Mouse (Mus musculus) lung, postnatal 25 days (tissue): ENCODE results near the gene Hdac5.

ENCODE experiments used
- DNase-seq: peaks from one replicate; pipeline ENCODE4 v3.0.0; 2022; ENCODE audit warnings: low spot score

Hdac5 gene

DNA sequence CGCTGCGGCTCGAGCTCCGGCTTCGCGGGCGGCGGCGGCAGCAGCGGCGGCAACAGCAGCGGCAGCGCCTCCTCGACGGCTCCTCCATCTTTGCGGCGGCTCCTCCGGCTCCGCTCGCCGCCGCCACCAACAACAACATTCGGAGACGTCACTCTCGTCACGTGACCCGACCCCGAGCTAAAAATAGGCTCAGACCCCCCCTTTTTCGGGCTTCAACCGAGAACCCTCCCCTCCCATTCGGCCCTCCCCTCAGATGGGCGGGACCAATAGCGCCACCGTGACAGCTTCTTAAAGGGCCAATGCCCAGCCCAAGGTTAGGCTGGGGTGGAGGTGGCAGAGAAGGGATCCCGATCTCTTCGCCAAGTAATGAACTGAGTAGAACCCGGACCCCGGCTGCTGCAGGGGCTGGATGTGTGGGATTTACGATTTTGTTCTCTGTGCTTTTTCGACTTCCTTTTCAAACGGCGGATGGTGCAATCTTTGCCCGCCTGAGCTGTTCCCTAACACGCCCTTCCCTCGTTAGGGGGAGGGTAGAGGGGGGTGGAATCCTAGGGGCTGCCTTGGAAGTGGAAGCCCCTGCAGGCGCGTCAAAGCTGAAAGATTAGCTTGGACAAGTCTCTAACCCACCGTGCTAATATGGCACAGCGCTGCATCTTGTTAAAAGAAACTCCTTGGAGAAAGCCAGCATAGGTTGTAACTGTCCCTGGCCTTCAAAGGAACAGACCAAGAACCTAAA lies at the start of gene Hdac5:
Gene Hdac5 (minus strand): TSS at position 161 of the 736 bp plus-strand sequence.
- peak; percentile 99 for DNase-seq

DNA sequence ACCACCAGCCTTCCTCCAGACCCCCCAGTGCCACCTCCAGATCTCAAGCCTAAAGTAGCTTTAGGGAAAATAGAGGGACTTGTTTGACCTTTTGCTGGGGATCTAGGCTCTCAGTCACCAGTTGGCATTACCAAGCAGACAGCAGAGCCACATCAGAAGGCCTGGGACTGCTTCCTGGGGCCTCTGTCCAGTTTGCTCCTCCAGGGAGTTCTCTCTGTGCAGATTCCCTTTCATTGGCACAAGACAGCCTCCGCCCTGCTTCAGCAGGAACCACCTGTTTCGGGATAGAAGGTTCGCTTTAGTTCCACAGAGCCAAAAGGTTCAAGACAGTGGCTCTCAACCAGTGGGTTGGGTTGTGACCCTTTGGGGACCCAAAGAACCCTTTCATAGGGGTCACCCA lies 49.6 kb upstream of the Hdac5 start:
- no peak for DNase-seq

DNA sequence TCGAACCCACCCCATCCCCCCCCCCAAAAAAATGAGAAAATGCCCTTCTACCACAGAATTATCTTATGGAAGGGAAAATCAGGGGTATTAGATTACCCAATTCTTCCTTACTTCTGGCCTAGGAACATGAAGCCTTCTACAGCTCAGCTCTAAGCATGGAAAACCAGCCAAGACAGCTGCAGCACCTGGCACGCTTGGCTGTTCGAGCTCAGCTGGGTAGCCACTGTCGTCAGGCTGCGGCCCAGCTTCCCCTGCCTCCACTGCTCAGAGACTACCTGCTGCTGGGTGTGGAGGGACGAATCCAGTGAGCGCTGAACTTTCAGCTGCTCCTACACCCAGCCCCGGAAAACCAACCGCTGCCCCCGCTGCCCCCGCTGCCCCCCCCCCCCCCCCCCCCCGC lies 47.8 kb upstream of the Hdac5 start:
- no peak for DNase-seq

DNA sequence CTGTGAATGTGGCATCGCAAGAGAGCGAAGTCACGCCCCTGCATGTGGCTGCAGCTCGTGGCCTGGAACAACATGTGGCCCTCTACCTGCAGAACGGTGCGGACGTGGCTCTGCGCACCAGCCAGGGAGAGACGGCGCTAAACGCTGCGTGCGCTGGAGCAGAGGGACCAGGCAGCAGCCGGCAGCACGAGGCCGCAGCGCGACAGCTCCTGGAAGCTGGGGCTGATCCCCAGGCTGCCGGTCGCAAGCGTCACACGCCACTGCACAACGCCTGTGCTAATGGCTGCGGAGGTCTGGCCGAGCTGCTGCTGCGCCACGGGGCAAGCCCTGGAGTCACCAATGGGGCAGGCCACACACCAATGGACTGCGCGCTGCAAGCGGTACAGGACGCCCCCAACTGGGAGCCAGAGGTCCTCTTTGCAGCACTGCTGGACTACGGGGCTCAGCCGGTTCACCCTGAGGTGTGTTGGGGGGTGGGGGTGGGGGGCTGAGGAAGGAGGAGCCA lies 46.5 kb upstream of the Hdac5 start:
- no peak for DNase-seq

DNA sequence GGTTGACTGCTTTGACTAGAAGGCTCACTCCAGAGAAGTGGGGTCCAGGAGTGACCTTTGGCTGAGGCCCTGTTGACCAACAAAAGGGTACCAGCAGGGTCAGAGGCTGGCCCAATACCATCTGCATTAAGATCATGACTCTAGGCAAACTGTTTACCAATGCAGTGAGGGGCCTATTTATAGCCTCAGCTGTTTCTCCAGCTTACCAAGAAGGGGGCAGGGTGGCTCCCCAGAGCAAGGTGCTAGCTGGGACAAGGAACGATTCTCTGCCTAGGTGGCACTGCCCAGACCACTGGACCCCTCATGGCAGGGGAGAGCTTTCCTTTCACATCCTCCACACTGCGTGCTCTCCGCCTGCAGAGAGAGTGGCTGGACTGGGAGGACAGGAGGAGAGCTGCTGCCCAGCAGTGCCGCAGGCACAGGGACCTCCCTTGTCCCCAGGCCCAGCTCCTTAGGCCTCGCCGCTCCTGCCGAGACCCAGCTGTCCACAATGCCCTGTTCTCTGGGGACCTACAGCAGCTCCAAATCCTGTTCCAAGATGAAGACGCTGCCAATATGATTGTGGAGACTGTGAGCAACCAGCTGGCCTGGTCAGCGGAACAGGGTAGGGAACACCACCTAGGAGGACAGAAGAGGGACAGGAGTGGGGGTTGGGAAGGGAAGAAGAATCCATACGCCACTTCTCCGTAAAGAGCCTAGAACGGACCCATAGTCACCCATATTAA lies 38.7 kb upstream of the Hdac5 start, which contains the start of gene Asb16:
Gene Asb16 (plus strand): TSS at position 224 of the 725 bp plus-strand sequence.
- DNase-seq: no peak

DNA sequence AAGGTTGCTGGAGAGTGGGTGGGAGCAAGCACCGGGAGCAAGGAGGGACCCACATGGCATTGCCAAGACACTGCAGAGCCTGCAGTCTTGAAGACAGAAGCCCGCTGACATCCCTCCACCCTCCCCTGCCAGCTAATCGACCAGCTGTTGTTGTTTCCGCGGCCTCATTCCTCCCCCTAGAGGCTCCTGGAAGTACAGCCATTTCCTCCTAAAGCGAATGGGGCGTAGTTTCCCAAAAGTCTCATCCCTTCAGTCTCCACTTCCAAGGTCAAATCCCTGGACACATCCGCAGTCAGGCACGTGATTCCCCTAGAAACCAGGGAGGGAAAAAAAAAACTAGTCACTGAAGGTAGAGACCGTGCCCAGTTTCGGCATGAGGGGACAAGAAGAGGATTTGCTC lies 37.5 kb upstream of the Hdac5 start:
- peak; percentile 73 for DNase-seq

DNA sequence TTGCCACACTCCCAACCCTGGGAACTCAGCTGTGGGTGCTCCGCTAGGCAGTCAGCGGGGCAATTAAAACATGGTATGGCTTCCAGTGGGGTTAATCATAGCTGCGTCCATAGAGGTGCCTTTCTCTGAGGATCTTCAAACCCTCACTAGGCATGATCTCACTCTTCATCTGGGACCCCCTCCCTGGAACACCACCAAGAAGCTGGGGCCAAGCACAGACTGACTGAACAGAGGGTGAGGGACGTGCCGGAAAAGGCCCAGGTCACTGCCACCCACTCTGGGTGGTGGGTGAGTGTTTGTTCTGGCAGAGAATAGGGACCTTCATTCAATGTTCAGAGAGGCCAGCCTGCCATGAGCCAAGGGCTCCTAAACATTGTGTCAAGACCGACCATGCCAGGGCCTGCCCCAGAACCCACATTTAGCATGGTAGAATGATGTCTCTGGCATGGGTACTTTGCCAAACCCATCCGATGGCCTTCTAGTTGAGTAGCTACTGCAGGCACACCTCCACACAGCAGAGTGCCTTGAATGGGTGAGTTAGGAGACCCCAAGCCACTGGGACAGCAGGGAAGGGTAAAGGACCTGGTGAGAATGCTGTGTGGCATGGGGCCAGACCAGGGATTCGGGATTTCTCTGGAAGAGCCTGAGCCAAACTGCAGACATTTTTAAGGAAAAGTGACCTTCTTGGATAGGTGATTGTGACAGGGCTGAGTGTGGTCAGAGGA lies 36.8 kb upstream of the Hdac5 start:
- DNase-seq: no peak

DNA sequence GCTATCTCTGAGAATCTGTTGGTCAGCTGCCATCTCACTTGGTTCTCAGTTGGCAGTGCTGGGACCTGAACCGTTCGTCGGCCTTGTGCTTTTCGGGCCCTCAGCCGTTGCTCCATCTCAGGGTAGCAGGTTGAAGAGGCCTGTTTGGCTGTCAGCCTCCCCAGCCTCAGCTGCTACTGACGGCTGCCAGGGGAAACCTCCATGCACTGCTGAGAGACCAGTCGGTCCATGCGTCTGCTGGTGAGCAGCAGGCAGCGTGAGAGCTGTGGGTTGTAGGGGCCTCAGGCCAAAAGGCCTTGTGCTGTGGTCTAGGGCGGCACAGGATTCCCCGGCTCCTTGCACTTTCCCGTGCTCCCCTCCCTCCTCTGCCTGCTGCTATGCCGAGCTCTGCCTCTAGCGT lies 35.9 kb upstream of the Hdac5 start:
- DNase-seq: no peak

DNA sequence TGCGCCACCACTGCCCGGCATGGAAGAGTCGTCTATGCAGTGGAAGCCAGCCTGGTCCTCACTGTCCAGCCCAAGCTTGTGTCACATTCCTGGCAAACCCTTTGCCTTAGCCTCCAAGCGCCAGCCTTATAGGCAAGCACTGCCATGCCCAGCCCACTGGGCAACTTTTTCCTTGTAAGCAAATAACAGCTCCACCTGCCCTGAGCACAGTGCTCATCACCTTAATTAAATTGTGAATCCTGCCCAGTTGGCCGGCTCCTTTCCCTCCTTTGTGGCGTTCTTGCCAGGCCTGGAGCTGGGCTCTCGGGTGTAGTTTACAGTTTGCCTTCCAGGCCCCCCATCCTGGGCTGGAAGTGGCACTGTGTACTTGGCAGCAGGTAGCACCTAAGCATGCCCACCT lies 33.2 kb upstream of the Hdac5 start:
- DNase-seq: no peak

DNA sequence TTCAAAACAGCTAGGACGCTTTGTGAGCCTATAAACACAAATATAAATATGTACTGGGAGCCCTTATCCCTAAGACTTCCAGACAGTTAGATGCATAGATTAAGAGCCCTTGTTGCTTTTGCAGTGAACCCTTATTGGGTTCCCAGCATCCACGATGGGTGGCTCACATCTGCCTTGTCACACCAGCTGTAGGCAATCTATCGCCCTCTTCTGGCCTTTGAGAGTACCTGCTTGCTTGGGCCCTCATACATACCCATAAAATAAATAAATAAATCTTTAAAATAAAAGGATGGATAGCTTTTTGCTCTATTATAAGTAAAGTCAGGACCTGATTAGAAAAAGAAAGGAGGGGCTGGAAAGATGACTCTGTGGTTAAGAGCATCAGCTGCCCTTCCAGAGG lies 28.6 kb upstream of the Hdac5 start:
- no peak for DNase-seq

DNA sequence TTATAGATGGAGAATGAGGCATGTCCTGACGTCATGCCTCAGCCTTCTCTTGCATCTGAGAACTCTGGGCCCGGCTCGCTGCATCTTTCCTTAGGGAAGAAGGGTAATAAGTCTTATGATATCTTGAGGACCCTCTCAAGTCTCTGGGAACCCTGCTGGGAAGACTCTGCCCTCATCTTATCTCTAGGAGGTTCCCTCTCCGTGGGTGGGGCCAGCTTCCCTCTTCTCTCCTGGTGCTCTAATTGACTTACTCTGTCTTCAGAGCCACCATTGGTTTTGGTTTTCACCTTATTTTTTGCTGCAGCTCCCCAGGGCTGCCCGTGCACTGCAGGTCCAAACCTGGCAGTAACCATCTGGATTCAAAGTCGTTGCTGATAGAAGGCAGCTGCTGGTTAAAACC lies 28.1 kb upstream of the Hdac5 start:
- DNase-seq: no peak

DNA sequence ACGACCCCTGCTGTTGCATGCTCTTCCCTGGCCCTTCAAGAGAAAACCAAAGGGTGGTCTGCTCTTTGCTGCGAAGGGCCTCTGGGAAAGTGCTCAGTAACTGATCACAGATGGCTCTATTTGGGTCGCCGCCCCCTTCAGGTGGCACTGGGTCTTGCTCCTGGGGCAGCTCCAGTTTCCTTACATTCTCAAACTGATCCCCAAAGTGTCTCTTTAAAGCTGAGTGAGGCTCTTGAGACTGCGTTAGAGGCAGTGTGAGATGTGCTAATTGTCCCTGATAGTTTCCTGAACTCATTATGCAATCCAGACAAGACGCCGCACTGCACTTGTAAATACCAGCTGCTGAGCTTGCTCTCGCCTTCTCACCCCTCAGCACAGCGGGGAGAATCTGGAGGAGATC lies 27.5 kb upstream of the Hdac5 start:
- no peak for DNase-seq

DNA sequence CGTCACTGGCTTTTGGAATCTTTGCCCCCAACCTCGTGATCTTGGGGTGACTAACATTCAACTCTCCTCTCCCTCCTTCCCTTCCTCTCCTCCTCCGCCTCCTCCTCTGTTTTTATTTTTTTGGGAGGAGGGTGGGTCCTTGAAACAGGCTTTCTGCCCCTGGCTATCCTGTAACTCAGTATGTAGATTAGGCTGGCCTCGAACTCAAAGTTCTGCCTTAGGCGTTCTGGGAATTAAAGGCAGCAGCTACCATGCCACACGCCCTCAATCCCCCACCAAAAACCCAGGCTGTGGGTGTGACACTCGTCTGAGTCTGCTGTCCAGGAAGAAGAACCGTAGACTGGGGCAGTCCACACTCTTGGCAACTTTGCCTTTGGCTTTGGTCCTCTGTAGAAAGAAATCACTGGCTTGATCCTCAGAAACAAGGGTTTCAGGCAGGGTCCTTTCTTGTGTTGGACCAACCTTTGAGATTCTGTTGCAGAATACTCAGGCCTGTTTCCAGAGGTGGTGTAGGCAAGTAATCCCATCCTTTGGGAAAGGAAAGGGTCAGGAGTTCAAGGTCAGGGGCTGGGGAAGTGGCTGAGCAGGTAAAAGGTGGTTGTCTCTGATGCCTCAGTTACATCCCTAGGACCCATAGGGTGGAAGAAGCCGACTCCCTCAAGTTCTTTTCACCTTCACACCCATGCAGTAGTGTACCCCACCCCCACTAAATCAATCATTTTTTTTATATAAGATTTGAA lies 19.6 kb upstream of the Hdac5 start:
- DNase-seq: no peak

DNA sequence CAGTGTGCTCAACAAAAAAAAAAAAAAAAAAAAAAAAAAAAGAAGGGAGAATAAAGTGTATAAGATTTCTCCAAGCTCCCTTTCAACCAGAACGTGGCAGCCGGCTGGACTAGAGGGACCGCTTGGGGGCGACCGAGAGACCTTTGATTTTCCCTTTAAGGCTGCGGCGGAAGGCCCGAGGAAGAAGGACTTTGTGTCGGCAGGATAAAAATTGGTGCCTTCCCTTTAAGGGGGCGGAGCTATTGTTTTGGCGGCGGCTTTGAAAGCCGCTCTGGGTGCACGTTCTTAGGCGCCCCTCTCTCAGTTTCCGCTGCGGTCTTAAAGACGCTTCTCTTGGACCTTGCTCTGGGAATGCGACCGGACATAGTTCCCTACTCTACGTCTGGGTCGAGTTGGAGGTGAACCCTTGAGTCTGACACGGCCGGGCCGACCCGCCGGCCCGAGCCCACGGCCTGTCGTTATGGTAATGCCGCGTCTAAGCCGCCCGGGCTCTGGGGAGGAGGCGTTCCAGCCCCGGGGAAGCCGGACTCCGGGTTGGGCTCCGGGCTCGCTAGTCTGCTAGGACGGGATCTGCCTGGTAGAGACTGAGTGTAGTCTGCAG lies 18.8 kb upstream of the Hdac5 start, which contains the start of gene BC030867:
Gene BC030867 (plus strand): TSS at position 253 of the 601 bp plus-strand sequence.
- DNase-seq: peak; percentile 93

DNA sequence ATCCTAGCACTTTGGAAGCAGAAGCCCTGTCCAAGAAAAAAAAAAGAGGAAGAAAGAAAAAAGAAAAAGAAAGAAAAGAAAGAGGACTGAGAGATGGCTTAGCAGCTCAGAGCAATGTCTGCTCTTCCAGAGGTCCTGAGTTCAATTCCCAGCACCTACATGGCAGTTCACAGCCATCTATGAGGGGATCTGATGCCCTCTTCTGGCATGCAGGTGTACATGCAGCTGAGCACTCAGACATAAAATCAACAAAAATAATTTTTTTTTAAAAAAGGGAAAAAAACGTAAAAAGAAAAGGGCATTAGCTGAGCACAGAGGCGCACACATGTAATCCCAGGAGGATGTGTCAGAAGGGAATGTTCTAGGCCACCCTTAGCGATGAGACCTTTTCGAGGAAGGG lies 16.9 kb upstream of the Hdac5 start:
- DNase-seq: no peak

DNA sequence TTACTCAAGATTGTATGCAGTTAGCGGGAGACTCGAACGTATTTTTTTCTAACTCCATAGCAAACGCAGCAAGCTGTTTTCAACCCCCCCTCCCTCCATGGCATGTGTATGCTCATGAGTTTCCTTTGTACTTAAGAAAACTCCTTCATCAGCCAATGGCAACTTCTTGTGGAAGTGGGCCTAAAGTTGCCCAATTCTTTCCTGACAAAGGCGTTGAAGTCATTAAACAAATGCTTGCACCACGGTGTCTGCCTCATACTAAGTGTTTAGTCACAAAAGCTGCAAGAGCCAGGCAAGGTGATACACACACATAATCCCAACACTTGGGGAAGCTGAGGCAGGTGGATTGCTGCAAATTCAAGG lies 16.3 kb upstream of the Hdac5 start:
- no peak for DNase-seq

DNA sequence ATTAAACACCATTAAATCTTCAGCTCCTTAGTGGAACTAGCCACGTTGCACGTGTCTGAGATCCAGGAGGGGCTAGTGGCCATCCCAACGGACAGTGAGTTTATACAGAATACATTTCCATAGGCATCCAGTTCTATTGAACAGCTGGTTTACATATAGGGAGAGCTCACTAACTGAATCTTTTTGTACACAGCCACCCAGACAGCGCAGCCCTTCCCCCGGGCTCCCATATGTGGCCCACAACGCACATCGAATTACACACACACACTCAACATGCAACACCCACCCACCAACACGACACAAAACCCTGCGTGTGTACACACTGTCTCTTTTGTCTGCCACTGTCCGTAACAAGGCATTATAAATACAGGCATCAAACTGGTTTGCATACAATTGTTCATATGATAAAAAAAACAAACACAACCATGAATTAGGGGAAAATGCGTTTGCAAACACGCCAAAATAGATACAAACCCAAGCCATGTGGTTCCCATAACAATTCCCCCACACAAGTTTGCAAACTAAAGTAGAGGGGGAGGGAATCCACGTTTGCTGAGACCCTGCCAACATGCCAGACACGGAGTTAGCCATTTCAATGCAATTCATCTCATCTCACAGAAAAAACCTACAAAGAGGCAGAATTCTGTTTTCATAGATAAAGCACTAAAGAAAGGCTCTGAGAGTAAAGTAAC lies 15.8 kb upstream of the Hdac5 start:
- DNase-seq: no peak

DNA sequence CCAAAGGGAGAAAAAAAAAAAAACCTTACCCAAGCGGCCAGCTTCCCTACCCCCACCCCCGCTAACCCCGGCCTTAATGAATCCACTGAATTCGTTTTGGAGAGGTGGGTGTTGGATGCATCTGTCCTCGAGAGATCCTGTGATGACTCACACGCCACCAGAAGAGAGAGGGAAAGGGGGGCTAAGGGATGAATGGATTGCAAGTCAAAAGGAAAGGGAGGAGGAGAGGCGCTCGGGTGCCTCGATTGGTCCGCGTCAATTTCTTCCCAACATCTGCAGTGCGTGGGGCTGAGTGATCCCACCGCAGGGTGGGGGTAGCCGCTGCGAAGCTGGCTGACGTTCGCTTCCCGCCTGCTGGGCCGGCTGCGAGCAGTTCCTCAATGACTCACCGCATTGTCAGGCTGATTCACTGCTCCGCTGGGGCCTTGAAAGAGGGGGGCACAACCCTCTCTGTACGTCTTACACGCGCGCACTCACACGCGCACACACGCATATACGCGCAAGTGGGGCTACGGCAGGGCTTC lies 15.0 kb upstream of the Hdac5 start:
- DNase-seq: peak; percentile 44

DNA sequence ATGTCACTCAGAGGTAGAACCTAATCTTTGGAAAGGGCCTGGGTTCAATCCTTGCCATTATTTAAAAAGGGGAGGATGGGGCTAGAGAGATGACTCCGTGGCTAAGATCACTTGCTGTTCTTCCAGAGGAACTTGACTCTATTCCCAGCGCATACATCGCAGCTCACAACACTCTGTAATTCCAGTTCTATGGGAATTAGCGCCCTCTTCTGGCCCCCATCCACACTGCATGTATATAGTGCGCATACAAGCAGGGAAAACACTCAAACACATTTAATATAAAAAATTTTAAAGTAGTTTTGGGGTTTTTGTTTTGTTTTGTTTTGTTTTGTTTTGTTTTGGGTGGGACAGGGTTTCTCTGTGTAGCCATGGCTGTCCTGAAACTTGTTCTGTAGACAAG lies 11.9 kb upstream of the Hdac5 start:
- DNase-seq: no peak

DNA sequence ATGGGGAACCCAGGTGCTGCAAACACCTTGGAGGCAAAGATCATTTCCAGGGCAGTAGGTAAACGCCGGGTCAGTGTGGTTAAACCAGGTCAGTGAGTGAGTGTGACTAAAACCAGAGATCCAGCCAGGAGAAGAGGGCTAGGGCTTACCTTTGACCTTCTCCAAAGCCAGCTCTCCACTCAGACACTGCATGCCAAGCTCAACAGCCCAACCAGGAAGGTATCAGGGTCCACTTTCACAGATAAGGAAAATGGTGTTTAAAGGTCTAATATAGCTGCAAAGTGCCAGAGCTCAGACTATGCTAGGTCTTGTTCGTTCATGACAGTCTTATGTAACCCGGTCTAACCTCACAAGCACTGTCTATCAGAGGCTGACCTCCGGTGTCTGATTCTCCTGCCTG lies 11.3 kb upstream of the Hdac5 start:
- no peak for DNase-seq

DNA sequence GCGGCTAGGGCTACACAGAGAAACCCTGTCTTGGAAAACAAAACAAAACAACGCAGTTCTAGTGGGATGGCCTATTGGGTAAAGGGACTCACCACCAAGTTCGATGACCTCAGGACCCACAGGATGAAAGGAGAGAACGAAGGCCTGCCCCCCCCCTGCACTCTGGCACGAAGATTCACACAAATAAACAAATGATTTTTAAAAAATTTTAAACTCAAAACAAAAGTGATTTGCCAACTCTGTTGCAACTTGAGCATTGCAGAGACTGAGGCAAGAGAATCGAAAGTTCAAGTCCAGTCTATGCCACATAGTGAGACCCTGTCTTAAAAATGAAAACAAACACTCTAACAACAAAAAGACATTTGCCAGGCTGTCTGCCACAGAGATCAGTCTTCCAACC lies 10.7 kb upstream of the Hdac5 start:
- no peak for DNase-seq
